Mouse (Mus musculus): ENCODE measurements around the gene Pitpnc1.

Gene Pitpnc1

DNA sequence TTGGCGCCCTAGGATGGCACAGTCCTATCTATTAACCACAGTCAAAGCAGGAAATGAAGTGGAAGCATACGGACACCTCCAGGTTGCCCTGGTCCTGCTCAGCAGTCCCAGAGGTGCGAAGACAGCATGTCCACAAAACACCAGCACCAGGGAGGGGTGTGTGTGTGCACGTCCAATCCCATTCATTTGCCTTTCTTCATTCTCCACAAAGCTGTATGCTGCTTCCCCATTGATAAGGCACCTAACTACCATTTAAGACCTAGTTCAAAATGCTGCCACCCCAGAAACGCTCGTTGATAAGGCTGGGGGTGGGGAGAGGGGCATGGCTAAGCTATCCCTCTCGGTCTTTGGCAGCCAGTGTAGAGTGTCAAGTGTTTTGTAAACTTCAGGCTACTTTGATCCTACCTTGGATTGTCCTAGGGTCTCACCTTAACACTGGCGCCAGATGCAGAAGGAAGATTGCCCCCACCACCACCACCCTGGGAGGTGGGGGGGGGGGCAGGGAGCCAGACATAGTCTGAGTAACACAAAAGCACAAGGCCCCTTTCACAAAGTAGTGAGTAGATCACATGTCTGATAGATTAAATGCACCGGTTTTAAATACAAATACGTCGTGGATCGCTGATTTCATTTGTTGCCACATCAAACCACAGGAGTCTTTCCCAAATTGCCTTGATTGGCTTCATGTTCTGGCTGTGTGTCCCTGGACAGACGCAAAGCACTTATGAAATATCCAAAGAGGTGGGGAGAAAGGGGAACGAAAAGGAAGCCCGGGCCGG is 2.1 kb downstream of the Pitpnc1 start:
- DNase-seq (ENCODE audit: low spot score): no peak

GRCm38 (mm10) chr11:107466611-107467391 is 3.7 kb downstream of the Pitpnc1 start:
- DNase-seq (ENCODE audit: low spot score): no peak

- DNase-seq (ENCODE audit: low spot score): no peak
Observed at GRCm38 (mm10) chr11:107465969-107466368, 4.5 kb downstream of the Pitpnc1 start.

DNA sequence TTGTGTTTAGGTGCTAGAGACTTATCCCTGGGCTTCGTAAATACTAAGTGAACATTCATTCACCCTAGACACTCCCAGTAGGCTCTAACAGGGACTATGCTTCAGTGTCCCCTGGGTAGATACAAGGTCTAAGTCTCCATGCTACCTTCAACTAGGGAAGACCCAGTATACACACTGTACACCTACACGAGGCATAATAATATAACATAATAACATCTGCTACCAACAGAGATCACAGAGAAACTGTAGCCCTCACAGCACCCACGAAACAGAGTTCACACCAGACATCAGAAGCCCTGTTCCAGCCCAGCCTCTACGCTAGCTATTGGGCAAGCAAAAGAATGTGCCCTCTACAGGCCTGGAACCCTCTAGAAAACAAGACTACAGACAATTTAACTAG is 5.5 kb downstream of the Pitpnc1 start:
- DNase-seq (ENCODE audit: low spot score): no peak

GRCm38 (mm10) chr11:107464141-107464540 is 6.4 kb downstream of the Pitpnc1 start:
- no peak for DNase-seq (ENCODE audit: low spot score)

- no peak for DNase-seq (ENCODE audit: low spot score)
Observed at GRCm38 (mm10) chr11:107463251-107463681, 7.2 kb downstream of the Pitpnc1 start.

GRCm38 (mm10) chr11:107462478-107462877 is 8.0 kb downstream of the Pitpnc1 start:
- DNase-seq (ENCODE audit: low spot score): no peak

GRCm38 (mm10) chr11:107459828-107460227 is 10.7 kb downstream of the Pitpnc1 start:
- no peak for DNase-seq (ENCODE audit: low spot score)

- DNase-seq (ENCODE audit: low spot score): no peak
Observed at GRCm38 (mm10) chr11:107458986-107459385, 11.5 kb downstream of the Pitpnc1 start.

DNA sequence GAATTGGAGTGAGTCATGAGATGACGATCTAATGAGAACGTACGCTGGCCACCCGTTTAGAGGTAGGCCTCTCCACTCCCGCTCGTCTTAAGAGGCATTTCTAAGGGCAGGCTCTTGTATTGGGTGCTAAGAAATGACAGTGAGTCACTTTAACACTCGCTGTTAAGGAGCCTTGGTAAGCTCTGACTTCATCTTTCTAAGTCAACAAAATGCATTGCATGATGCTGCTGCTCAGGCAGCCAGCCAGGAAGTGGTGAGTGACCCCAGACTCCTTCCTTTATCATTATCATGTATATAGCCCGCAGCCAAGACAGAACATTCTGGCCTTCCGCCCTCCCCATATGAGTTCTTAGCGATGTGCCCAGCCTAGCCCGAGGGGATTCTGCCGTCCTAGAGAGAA is 12.2 kb downstream of the Pitpnc1 start:
- DNase-seq (ENCODE audit: low spot score): no peak

- DNase-seq (ENCODE audit: low spot score): no peak
Observed at GRCm38 (mm10) chr11:107457282-107457681, 13.2 kb downstream of the Pitpnc1 start.

GRCm38 (mm10) chr11:107454546-107455462 is 15.7 kb downstream of the Pitpnc1 start:
- no peak for DNase-seq (ENCODE audit: low spot score)

GRCm38 (mm10) chr11:107452053-107452452 is 18.4 kb downstream of the Pitpnc1 start:
- DNase-seq (ENCODE audit: low spot score): no peak

GRCm38 (mm10) chr11:107451106-107451505 is 19.4 kb downstream of the Pitpnc1 start:
- DNase-seq (ENCODE audit: low spot score): no peak

DNA sequence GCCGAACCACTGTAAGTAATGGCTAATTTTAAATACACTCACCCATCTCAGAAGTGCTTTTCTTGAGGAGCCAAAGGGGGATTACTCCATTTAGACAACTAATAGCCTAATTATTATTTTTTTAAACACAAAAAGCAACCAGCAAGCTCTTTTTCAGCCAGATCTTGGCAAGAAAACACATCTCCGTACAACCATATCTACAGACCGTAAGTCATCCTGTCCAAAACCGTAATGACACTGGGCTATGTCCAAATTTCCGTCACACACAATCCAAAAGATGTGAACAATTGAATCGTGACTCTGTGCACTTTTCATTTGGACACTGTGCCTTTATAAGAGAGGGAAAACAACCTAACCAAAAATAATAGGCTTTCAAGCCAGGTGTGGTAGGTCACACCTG is 20.4 kb downstream of the Pitpnc1 start:
- DNase-seq (ENCODE audit: low spot score): no peak

DNA sequence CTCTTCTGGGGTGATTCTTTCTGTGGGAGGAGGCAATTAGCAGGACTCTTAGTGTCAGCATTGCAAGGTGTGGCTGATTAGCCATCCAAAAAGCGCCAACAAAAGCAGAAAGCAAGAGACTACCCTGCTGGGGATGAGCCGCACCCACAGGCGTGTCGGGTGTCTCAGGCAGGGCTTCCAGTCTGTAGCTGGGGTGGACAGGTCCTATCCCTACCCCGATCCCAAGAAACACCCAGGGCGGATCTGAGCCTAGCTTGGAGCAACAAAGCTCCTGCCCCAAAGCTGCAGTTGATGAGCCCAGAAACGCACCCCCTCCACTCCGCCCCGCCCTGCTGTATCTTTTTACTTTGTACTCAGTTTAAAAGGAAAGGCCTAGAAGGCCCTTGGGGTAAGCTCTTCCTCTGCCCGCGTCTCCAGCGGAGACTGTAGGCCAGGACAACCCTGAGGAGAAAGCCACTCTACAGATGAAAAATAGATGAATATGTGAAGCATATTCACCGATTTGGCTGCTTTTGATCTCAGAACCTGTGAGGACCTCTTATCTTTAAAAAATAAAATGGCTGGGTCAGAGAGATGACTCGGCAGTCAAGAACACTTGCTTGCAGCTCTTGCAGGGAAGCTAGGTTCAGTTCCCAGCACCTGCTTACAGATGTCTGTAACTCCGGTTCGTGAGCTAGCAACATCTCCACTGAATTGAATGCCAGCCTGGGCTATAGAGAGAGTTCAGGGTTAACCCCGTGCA is 21.2 kb downstream of the Pitpnc1 start:
- no peak for DNase-seq (ENCODE audit: low spot score)

- no peak for DNase-seq (ENCODE audit: low spot score)
Observed at GRCm38 (mm10) chr11:107447915-107448314, 22.6 kb downstream of the Pitpnc1 start.

- DNase-seq (ENCODE audit: low spot score): no peak
Observed at GRCm38 (mm10) chr11:107447349-107447748, 23.1 kb downstream of the Pitpnc1 start.

GRCm38 (mm10) chr11:107446650-107447049 is 23.8 kb downstream of the Pitpnc1 start:
- DNase-seq (ENCODE audit: low spot score): no peak

GRCm38 (mm10) chr11:107445683-107446082 is 24.8 kb downstream of the Pitpnc1 start:
- no peak for DNase-seq (ENCODE audit: low spot score)
